Mouse (Mus musculus) stomach, postnatal 0 days (tissue): ENCODE results near the gene Srarp.

Source experiments
- CTCF ChIP-seq: IDR thresholded peaks from 2 replicates; pipeline ENCODE4 v1.5.1; 2016; ENCODE audit warnings: antibody characterized with exemption, low read depth, mild to moderate bottlenecking, moderate library complexity
- EP300 ChIP-seq: optimal IDR thresholded peaks from 2 replicates; pipeline ENCODE3; 2016; ENCODE audit warnings: antibody characterized with exemption

- TF ChIP-seq CTCF (peak; percentile 26), EP300 (no peak)
Observed at GRCm38 (mm10) chr4:141421423-141421822, 14.5 kb downstream of the Srarp start.
